Mouse (Mus musculus) kidney, adult 18-20 months (tissue): ENCODE results near the gene H3f3a.

Experiments
- DNase-seq: peaks from one replicate; pipeline ENCODE4 v3.0.0; 2021

H3f3a gene

GRCm38 (mm10) chr1:180781250-180781649, 32.5 kb downstream of the H3f3a start:
- peak; percentile 58 for DNase-seq

- no peak for DNase-seq
Measured at GRCm38 (mm10) chr1:180780291-180780690, 33.5 kb downstream of the H3f3a start.

- DNase-seq, result no peak
Measured at GRCm38 (mm10) chr1:180778941-180779340, 34.8 kb downstream of the H3f3a start.

GRCm38 (mm10) chr1:180778403-180778754, 35.4 kb downstream of the H3f3a start:
- no peak for DNase-seq

- DNase-seq, result peak; percentile 90
Measured at GRCm38 (mm10) chr1:180777660-180778402, 35.9 kb downstream of the H3f3a start.

- DNase-seq, result no peak
Measured at GRCm38 (mm10) chr1:180777289-180777659, 36.5 kb downstream of the H3f3a start.

GRCm38 (mm10) chr1:180776494-180776893, 37.2 kb downstream of the H3f3a start:
- DNase-seq, result no peak

- DNase-seq, result no peak
Measured at GRCm38 (mm10) chr1:180775849-180776493, 37.8 kb downstream of the H3f3a start.

GRCm38 (mm10) chr1:180775317-180775716, 38.4 kb downstream of the H3f3a start:
- no peak for DNase-seq

- DNase-seq, result no peak
Measured at GRCm38 (mm10) chr1:180774664-180775063, 39.1 kb downstream of the H3f3a start.

- DNase-seq, result no peak
Measured at GRCm38 (mm10) chr1:180772291-180772690, 41.5 kb downstream of the H3f3a start.

- no peak for DNase-seq
Measured at GRCm38 (mm10) chr1:180771722-180772121, 42.0 kb downstream of the H3f3a start.

GRCm38 (mm10) chr1:180771306-180771705, 42.4 kb downstream of the H3f3a start:
- DNase-seq, result no peak

GRCm38 (mm10) chr1:180768334-180769168, 45.2 kb downstream of the H3f3a start:
- peak; percentile 88 for DNase-seq

GRCm38 (mm10) chr1:180767541-180768333, 46.0 kb downstream of the H3f3a start:
- no peak for DNase-seq

GRCm38 (mm10) chr1:180766557-180766956, 47.2 kb downstream of the H3f3a start:
- no peak for DNase-seq

- DNase-seq, result no peak
Measured at GRCm38 (mm10) chr1:180765393-180765792, 48.4 kb downstream of the H3f3a start.

GRCm38 (mm10) chr1:180763828-180764227, 49.9 kb downstream of the H3f3a start:
- DNase-seq, result peak; percentile 86

GRCm38 (mm10) chr1:180763307-180763706, 50.4 kb downstream of the H3f3a start:
- no peak for DNase-seq

- no peak for DNase-seq
Measured at GRCm38 (mm10) chr1:180762679-180763078, 51.1 kb downstream of the H3f3a start.

GRCm38 (mm10) chr1:180762180-180762579, 51.6 kb downstream of the H3f3a start:
- no peak for DNase-seq

- peak; percentile 57 for DNase-seq
Measured at GRCm38 (mm10) chr1:180757956-180758520, 55.7 kb downstream of the H3f3a start.
